Mouse (Mus musculus): Measurements from ENCODE around the gene Ppfibp2. TPM values are rescaled to one million over a fixed set of nuclear protein-coding genes. Genes with fewer than 3 reads are reported as not detected.

Gene Ppfibp2
- total RNA-seq, 2 experiments from 2014 or later, result 8.1 to 9.7 TPM

- DNase-seq (ENCODE audit: low spot score in 2 of 2), result no peak
Observed at GRCm38 (mm10) chr7:107609622-107610255, 14.7 kb downstream of the Ppfibp2 start.

- DNase-seq (ENCODE audit: low spot score in 2 of 2), result no peak
Observed at GRCm38 (mm10) chr7:107610880-107611279, 15.9 kb downstream of the Ppfibp2 start.

GRCm38 (mm10) chr7:107618028-107618992, 23.3 kb downstream of the Ppfibp2 start:
- DNase-seq (ENCODE audit: low spot score in 2 of 2), result no peak

- no peak for DNase-seq (ENCODE audit: low spot score in 2 of 2)
Observed at GRCm38 (mm10) chr7:107619225-107619624, 24.2 kb downstream of the Ppfibp2 start.

- no peak for DNase-seq (ENCODE audit: low spot score in 2 of 2)
Observed at GRCm38 (mm10) chr7:107620137-107620536, 25.1 kb downstream of the Ppfibp2 start.

GRCm38 (mm10) chr7:107624432-107624831, 29.4 kb downstream of the Ppfibp2 start:
- DNase-seq (ENCODE audit: low spot score in 2 of 2), result no peak

GRCm38 (mm10) chr7:107625061-107625460, 30.1 kb downstream of the Ppfibp2 start, which contains the start of gene 5330417H12Rik:
TSS of gene 5330417H12Rik (minus strand) at chr7:107625161.
- no peak for DNase-seq (ENCODE audit: low spot score in 2 of 2)

- DNase-seq (ENCODE audit: low spot score in 2 of 2), result no peak
Observed at GRCm38 (mm10) chr7:107625781-107626180, 30.8 kb downstream of the Ppfibp2 start.

- DNase-seq (ENCODE audit: low spot score in 2 of 2), result no peak
Observed at GRCm38 (mm10) chr7:107628383-107628782, 33.4 kb downstream of the Ppfibp2 start.

- DNase-seq (ENCODE audit: low spot score in 2 of 2), result no peak
Observed at GRCm38 (mm10) chr7:107633201-107633600, 38.2 kb downstream of the Ppfibp2 start.

- peak; percentile 8 to 30 for DNase-seq (ENCODE audit: low spot score in 2 of 2)
Observed at GRCm38 (mm10) chr7:107637398-107637797, 42.4 kb downstream of the Ppfibp2 start.

GRCm38 (mm10) chr7:107638026-107638425, 43.0 kb downstream of the Ppfibp2 start:
- no peak for DNase-seq (ENCODE audit: low spot score in 2 of 2)

- no peak for DNase-seq (ENCODE audit: low spot score in 2 of 2)
Observed at GRCm38 (mm10) chr7:107642586-107643275, 47.7 kb downstream of the Ppfibp2 start.

GRCm38 (mm10) chr7:107644987-107645386, 50.0 kb downstream of the Ppfibp2 start:
- DNase-seq (ENCODE audit: low spot score in 2 of 2), result no peak

GRCm38 (mm10) chr7:107648937-107649688, 54.1 kb downstream of the Ppfibp2 start:
- DNase-seq (ENCODE audit: low spot score in 2 of 2), result no peak

- no peak for DNase-seq (ENCODE audit: low spot score in 2 of 2)
Observed at GRCm38 (mm10) chr7:107649990-107650389, 55.0 kb downstream of the Ppfibp2 start.

- DNase-seq (ENCODE audit: low spot score in 2 of 2), result no peak
Observed at GRCm38 (mm10) chr7:107651821-107652220, 56.8 kb downstream of the Ppfibp2 start.

GRCm38 (mm10) chr7:107656451-107656850, 61.4 kb downstream of the Ppfibp2 start:
- no peak for DNase-seq (ENCODE audit: low spot score in 2 of 2)

GRCm38 (mm10) chr7:107659186-107659918, 64.3 kb downstream of the Ppfibp2 start:
- no peak for DNase-seq (ENCODE audit: low spot score in 2 of 2)

- DNase-seq (ENCODE audit: low spot score in 2 of 2), result peak in 1 of 2 experiments; percentile 80
Observed at GRCm38 (mm10) chr7:107661189-107661842, 66.3 kb downstream of the Ppfibp2 start.
